Mouse (Mus musculus) right cerebral cortex, postnatal 25 days (tissue): Measurements from ENCODE around the gene Edar.
A peak's percentile ranks its signal among the peaks of the same experiment; 100 is the strongest.
"Not testable (repeated sequence)": the region's sequence is repeated elsewhere in the genome, so short reads cannot be mapped to it uniquely, and the experiment has no call there.

Experiments used
- DNase-seq: peaks from one replicate; pipeline ENCODE4 v3.0.0; 2022

Edar gene

GRCm38 (mm10) chr10:58675533-58675932 is at the start of gene Edar:
Gene Edar, minus strand, starts transcription at chr10:58675654.
- peak; percentile 60 for DNase-seq

GRCm38 (mm10) chr10:58718110-58718509 is 42.7 kb upstream of the Edar start, which contains the start of gene Gm17542:
Gene Gm17542, minus strand, starts transcription at chr10:58718210.
- DNase-seq, result not testable (repeated sequence)

DNA sequence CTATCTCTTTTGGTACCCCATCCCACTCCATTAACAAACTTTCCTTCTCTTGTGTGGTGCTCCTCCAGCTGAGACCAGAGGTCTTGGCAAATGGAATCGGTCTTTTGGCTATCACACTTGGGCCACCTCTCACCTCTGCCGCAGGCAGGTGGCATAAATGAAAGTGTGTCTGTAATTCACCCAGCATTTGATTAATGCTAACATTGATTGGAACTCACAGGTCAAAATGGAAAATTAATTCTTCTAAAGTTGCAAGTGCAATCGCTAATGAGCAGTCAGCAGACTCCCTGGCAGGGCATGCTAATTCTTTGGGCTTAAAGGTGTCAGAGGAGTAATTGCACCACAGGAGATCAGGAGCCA is 39.3 kb upstream of the Edar start:
- DNase-seq, result no peak

DNA sequence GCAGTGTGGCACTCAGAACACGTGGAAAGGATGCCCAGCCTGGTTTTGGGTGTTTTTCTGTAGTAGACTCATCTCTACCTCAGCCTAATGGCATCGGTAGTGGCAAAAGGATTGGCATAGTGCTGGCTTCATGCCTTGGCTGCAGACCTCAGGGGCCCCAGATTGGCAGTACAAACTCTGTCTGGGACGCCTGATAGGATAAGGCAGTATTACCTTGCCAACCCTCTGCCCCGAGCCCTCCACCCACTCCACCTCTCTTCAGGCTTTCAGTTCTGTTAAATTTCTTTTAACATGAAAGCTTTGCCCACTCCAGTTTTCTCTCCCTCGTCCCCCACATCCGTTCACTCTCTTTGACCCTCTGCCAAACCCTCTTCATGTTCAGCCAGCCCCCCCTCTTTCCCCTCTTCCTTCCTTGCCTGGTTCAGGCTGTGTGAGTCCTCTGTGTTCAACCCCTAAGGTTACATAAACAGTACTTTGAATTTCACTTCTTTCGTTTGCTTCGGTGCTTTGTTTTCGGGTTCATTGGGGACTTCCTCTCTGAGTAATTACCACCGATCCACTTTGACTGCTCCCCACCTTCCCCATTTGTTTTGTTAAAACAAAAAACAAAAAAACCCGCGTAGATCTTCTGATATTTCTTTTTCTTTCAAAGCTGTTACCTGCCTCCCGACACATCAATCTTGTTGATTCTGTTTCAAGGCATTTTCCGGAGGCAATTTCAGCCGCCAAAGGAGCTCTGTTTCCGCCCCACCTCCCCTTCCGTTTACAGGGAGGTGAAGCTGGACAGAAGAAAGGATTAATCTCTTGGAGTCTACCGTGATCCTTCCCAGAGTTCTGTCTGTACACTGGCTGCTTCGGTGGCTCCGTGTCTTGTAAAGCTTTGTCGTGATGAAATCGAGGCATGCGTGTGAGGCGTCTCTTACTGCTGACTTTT is 38.7 kb upstream of the Edar start:
- DNase-seq, result no peak

DNA sequence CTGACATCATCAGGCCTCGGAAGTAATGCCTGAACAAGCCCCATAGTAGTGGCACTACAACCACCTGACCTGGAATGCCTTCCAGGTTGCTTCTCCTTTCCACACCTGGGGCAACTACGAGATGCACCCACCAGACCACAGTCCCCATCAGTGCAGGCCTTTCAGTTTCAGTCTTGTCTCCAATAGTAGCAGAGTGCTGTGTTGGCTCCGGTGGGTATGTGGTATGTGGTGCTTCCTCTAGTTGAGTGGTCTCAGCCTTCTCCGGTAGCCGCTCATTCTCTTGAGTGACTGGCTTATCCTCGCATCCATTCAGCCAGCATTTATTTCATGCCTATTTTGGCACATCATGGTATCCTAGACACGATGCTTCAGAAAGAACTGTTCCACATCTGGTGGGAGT is 37.8 kb upstream of the Edar start:
- no peak for DNase-seq

DNA sequence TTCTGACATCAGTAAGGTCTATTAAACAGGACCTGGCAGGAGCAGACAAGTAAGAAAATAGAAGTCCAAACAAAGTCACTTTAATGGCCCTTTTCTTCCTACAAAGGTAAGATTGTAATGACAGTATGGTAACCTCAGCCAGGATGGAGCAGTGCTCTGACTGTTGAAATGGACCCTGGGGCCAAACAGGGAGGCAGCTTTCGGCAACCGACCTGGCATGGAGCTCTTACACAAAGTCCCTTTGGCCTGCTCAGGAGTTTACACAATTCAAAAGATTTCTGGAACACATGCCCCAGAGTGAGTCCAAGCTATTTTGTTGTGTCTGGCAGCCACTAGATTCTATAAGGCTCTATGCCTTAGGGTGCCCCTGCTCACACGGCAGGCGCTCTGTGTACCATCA is 33.6 kb upstream of the Edar start:
- DNase-seq, result no peak

DNA sequence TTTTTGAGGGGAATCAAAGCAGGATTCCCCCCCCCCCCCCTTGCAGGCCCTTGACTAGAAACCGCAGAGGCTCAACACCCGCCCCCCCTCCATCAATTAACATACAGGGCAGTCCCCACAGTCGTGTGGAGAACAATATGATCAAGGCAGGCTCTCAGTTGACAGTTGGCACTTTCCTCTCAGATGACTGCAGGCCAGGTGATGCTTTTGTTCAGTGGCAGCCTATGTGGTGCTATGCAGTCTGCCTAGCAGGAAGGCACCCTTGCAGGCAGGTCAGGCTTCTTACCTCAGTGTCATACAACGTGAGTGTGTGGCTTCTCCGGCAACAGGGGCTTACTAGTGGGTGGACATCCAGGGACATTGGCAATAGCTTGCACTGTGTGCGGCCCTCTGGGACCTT is 25.1 kb upstream of the Edar start:
- no peak for DNase-seq

DNA sequence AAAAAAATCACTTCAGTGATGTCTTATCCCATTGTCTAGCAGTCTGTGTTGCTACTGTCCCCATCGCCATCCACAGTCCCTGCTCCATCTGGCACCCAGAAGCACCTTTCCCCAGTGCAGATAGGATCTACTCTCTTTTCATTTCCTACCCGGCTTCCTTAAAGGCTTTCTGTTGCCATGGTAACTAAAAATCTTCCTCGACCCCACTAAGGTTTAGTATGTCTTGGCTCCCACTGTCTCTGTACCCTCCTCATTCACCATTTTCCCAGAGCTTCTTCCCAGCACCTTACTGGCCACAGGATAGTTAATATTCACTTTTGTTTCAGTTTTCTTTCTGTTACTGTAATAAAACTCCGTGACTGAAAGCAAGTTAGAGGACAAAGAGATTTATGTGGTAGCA is 24.7 kb upstream of the Edar start:
- no peak for DNase-seq

GRCm38 (mm10) chr10:58698955-58699354 is 23.5 kb upstream of the Edar start:
- DNase-seq, result no peak

GRCm38 (mm10) chr10:58691051-58691450 is 15.6 kb upstream of the Edar start:
- no peak for DNase-seq

DNA sequence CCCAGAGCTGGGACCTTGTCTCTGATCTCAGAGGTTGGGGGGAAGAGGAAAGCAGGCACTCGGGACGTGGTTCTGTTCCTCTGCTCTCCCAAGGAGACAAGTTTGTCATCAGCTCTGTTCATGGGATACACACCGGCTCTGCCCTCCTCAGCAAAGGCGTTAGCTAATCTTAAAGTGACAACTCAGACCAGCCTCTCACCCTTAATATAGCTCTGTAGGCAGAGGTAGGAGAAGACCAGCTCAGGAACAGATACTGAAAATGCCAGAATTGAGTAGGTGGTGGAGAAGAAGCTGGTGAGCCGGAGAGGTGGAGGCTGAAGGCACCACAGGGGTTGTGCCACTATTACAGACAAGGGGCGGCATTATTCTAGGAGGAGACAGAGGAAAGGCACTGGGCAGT is 3.8 kb upstream of the Edar start:
- no peak for DNase-seq

- peak; percentile 66 for DNase-seq
Measured at GRCm38 (mm10) chr10:58673278-58674061, 2.0 kb downstream of the Edar start.

- DNase-seq, result no peak
Measured at GRCm38 (mm10) chr10:58672557-58673277, 2.7 kb downstream of the Edar start.

GRCm38 (mm10) chr10:58663868-58664267 is 11.6 kb downstream of the Edar start:
- no peak for DNase-seq

- no peak for DNase-seq
Measured at GRCm38 (mm10) chr10:58663417-58663816, 12.0 kb downstream of the Edar start.

GRCm38 (mm10) chr10:58659268-58659986 is 16.0 kb downstream of the Edar start:
- DNase-seq, result no peak

DNA sequence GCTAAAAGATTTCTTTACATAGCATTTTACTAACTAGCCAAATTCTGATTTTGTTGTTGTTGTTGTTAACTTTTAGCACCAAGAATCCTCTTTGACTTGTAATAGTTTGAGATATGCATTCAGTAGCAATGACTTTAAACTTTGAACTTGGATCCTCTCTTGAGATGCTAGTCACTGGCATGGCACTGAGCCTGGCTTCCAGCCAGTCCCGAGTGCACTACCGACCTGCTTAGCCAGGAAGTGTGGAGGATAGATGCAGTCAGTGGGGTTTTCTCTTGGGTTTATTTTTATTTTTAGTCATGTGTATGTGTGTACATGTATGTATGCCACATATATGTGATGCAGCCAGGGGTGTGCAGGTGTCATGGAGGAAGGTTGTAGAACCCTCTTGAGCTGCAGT is 17.7 kb downstream of the Edar start:
- DNase-seq, result no peak

DNA sequence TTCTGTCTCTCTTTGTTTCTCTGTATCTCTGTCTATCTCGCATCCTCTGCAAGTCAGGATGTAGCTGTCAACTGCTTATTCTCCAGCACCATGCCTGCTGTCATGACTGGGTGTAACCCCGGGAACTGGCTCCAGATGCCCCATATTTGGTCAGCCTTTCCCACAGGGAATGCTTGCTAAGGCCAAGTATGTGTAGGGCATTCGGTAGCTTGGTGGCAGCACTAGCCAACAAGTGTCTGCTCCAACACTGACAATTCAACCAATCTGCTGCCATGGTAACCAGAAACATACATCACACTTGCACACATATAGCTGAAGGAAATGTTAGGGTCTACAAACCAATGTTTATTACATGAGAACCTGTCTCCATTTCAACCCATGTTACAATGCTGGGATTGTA is 21.8 kb downstream of the Edar start:
- DNase-seq, result no peak

DNA sequence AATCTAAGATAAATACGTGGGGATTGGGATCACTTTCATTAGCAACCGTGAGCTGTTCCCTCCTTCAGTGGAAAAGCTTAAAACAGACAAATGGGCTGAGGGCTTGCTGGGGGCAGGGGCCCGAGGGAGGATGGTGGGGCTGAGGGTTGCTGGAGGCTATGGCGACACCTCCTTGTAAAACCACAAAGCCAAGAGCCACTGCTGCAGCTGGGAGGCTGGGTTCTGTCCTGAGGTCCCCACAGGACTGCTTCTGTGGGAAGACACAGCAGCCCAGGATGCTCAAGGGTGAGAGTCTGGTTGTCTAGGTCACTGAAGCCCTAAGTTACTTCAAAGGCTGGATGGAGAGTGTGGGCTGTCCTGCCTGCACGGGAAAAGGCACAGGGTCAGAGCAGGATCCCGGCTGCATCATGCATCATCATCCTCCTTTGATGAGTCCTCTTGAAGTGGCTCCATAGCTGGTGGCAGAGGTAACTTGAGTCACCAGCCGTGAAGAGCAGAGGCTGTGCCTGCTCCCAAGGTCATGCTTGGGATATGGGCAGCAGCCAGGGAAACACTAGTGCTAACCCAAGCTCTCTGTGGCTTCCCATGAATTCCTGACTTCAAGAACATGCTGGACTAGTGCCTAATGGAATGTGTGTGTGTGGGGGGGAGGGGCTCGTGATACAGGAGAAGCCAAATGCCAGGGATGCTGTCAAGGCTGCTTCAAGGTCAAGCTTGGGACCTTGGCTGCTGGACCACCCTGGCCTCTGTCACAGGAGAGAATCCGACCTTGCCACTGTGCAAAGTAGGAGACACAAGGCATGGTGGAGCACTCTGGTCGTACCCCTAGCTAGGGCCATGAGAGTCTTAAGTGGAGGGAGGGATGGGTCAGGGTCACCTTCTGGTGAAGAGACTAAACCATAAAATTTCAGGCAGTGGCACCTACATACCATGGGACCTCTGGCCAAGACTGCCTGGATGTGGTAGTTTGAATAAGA is 22.7 kb downstream of the Edar start:
- DNase-seq, result no peak

DNA sequence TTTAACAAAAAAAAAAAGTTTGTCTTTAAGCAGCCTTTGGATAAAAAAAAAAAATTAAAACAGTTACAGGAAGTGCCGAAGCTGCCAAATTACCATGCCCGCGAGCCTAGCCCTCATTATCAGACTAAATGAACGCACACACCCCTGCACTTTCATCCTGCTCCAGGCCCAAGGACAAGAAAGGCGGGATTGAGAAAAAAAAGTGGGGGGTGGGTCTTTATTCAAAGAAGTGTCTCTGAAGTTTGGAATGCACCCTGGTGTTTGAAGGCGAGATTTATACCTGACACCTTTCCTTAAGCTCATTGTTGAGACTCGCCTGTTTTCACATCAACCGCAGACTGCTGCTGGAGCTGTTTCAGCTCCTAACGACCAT is 23.4 kb downstream of the Edar start:
- no peak for DNase-seq

- DNase-seq, result no peak
Measured at GRCm38 (mm10) chr10:58651270-58652042, 24.0 kb downstream of the Edar start.
